Mouse (Mus musculus): ENCODE measurements around the gene Tas2r117.
A peak's percentile ranks its signal among the peaks of the same experiment; 100 is the strongest.

The Tas2r117 gene

DNA sequence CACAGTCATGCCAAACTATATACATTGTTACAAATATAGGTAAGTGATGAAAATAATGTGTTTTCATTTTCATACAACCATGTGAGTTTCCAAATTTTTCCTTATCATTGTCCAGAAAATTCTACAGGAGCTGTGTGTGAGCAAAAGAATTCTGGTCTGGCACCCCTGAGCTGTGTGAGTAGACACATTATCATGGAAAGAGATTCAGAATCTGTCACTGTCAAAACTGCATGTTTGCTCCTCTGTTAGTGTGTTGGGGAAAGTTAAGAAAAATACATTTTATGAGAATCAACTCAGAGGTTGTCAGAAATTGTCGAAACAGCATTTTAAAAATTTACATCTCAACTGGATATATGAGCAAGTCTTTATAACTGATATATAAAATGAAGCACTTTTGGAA lies at the start of gene Tas2r117:
Gene Tas2r117, plus strand, starts transcription at position 301 of the 400 bp plus-strand sequence.
- DNase-seq (ENCODE audit: low spot score): no peak

DNA sequence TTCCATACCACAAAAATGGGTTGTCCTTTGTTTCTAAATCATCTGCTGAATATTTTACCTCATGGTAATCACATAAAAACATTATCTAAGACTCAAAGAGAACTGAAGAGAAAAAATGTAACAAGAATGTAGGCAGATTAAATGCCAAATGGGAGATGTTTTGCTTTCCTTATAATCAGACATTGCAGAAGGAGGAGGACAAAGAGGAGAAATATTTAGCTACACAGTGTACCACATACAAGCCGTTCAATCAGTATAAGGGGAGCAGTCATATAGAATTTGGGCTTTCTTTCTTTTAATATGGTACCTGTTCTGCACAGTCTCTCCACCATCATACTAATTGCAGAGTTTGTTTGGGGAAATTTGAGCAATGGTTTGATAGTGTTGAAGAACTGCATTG lies 48.2 kb upstream of the Tas2r117 start, which contains the start of gene Tas2r124:
Gene Tas2r124, plus strand, starts transcription at position 301 of the 400 bp plus-strand sequence.
- no peak for DNase-seq (ENCODE audit: low spot score)

DNA sequence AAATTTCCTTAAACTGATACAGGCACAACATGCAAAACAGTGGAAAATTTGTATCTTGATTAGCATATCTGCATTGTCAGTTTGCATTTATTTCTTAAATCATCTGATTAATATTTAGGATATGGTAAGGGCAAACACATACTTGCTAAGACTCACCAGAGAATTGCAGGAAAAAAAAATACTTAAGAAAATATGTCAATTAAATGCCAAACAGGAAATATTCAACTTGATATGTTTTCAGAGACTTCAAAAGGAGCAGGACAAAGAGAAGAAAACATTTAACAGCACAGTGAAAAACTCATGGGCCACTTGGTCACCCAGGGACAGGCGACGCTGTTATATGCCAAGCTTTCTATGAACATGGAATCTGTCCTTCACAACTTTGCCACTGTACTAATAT lies 40.8 kb upstream of the Tas2r117 start, which contains the start of gene Tas2r102:
Gene Tas2r102, plus strand, starts transcription at position 301 of the 400 bp plus-strand sequence.
- no peak for DNase-seq (ENCODE audit: low spot score)

DNA sequence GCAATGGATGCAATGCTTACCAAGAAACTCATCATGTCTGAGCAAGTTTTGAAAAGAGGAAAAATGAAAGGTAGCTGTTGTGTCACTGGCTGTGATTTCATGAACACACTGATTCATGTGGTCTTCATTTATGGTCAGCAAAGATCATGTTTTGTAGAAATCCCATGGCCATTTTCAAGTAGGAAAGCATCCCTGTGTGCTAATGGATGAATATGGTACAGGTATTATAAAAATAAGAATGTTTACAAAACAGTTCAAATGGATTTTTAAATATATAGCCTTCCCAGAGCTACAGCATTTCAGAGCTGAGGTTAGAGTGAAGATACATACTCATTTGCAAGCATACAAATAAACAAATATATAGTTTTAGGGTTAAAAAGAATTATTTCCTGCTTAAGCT lies 24.6 kb upstream of the Tas2r117 start, which contains the start of gene Tas2r136:
Gene Tas2r136, minus strand, starts transcription at position 101 of the 400 bp plus-strand sequence.
- DNase-seq (ENCODE audit: low spot score): no peak

DNA sequence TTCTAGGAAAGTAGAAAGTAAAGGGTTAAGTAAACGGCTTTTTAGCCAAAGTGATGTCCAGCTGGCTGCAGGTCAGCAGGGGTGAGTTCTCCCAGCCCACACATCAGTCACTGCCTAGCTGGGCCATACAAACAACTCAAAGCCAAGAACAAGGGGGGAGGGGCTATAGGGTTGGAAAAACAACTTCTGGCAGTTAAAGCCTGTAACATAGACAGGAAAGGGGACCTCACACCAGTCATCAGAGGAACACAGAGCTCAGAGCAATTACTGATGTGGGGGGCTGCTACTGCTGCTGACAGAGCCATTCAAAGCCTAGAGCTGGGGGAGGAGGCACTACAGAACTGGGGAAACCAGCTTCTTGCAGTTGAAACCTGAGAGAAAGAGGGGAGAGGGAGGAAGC lies 7.2 kb upstream of the Tas2r117 start:
- peak; percentile 82 for DNase-seq (ENCODE audit: low spot score)

DNA sequence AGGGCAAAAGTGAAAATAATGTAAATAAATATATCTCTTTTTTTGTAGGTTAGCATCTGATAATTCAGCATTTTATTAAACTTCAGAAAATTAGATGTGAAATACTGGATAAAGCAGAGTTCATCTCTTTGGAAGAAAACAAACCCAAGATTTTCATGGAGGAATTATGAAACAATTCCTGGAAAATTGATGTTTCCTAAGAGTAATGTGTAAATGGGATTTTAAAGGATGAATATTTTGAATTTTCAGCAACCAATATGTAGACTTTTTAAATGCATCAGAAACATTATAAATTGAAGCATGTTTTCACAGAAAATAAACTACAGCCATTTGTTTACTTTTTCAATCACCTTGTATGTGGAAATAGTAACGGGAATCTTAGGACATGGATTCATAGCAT lies 44.2 kb downstream of the Tas2r117 start, which contains the start of gene Tas2r123:
Gene Tas2r123, plus strand, starts transcription at position 301 of the 400 bp plus-strand sequence.
- DNase-seq (ENCODE audit: low spot score): no peak

Data from embryo, embryonic 10.5 days (tissue).